Mouse (Mus musculus) liver, embryonic 16.5 days (tissue): ENCODE measurements at regions not wholly inside any gene's neighbourhood (a gene's known extent, or its start where the extent isn't known, plus 50 kb on each side); places are given as distances from the start of the nearest gene placed in this dataset.
A peak's percentile ranks its signal among the peaks of the same experiment; 100 is the strongest.

ENCODE experiments used
- ATAC-seq: fragments of 200-750 bp; cut with Nextera tagmentation; 2 replicates; pipeline ENCODE4 v1.8.0; 2017; ENCODE audit warnings: low read depth, mild to moderate bottlenecking, moderate number of reproducible peaks, moderate library complexity
- H3K27ac ChIP-seq: fragments of 300-500 bp; sonication (generic); 2 replicates; pipeline ENCODE4 v1.5.1; 2014; ENCODE audit warnings: mild to moderate bottlenecking, low read length
- H3K27me3 ChIP-seq: fragments of 300-500 bp; sonication (generic); 2 replicates; pipeline ENCODE4 v1.6.1; 2014; ENCODE audit warnings: low read depth, low read length, mixed read lengths; ENCODE audit not compliant: control insufficient read depth, insufficient read depth
- H3K36me3 ChIP-seq: fragments of 300-500 bp; sonication (generic); 2 replicates; pipeline ENCODE4 v1.6.1; 2014; ENCODE audit warnings: mild to moderate bottlenecking; ENCODE audit not compliant: control insufficient read depth, insufficient read depth
- H3K4me1 ChIP-seq: fragments of 300-500 bp; sonication (generic); 2 replicates; pipeline ENCODE4 v1.6.1; 2014; ENCODE audit warnings: low read depth, low read length, mixed read lengths; ENCODE audit not compliant: control insufficient read depth
- H3K4me2 ChIP-seq: fragments of 300-500 bp; sonication (generic); 2 replicates; pipeline ENCODE4 v1.6.1; 2014; ENCODE audit warnings: low read depth, low read length, mixed read lengths
- H3K4me3 ChIP-seq: fragments of 300-500 bp; sonication (generic); 2 replicates; pipeline ENCODE4 v1.5.1; 2014; ENCODE audit warnings: low read depth, mild to moderate bottlenecking, low read length
- H3K9ac ChIP-seq: fragments of 300-500 bp; sonication (generic); 2 replicates; pipeline ENCODE4 v1.6.1; 2014; ENCODE audit warnings: low read depth, low read length
- H3K9me3 ChIP-seq: fragments of 300-500 bp; sonication (generic); replicated peaks from 2 replicates; pipeline ENCODE4 v1.6.1; 2016; ENCODE audit warnings: low read length; ENCODE audit not compliant: control insufficient read depth
- WGBS: fragments of 180-500 bp; shearing (Covaris S2); extraction: QIAGEN DNeasy Blood & Tissue Kit; methylation state at CpG from one replicate; pipeline ENCODE4 v1.1.7; 2014; ENCODE audit not compliant: insufficient replicate concordance; 5-methylcytosine and 5-hydroxymethylcytosine counted together

DNA sequence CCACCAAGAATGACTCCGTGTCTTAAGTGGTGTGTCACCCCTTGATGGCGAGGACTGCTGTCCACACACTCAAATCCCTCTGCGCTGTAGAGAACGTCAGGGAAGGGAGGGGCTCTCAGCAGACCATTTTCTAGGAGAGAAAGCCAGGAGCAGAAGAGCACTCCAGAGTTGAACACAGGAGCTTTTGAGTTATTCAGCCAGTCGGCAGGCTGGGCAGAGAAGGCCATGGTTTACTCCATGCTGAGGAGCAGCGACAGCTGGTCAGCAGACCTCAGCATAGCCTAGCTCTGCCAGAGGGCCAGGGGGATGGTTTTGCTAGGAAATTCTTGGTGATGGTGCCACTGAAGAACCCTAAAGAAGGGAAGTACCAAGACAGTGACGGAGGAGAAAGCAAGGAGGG, 132.0 kb upstream of the Slc35f3 start:
- Histone ChIP-seq H3K27ac (no peak overlapping the region), H3K4me1 (no peaks in the 10 kb centered on the region), H3K4me2 (no peak overlapping the region), H3K9ac (no peak overlapping the region), H3K27me3 (no peaks in the 10 kb centered on the region), H3K36me3 (no peaks in the 10 kb centered on the region), H3K4me3 (no peak overlapping the region), H3K9me3 (no peaks in the 10 kb centered on the region)
- WGBS: 71% methylated on average over 7 of the region's 7 CpGs
- no peak for ATAC-seq

DNA sequence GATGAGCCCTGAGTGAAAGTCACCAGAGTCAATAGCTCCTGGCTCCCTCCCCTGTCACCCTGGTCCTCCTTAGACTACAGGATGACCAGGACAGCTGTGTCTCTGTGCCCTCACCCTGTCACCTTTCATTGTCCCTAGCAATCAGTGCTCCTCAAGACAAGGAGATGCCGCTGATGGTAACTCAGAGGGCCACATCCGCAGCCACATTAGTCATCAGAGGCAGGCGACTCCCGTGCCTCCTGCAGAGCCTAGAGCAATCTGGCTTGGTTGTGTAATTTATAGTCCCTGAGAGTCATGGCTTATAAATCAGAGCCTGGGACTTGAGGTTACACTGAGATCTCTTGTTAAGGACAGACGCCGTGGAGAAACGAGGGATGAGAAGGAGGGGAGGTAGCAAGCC, 123.9 kb upstream of the Slc35f3 start:
- WGBS: 53% methylated on average over 7 of the region's 7 CpGs
- ATAC-seq: no peak
- H3K9ac ChIP-seq: no peak overlapping the region

DNA sequence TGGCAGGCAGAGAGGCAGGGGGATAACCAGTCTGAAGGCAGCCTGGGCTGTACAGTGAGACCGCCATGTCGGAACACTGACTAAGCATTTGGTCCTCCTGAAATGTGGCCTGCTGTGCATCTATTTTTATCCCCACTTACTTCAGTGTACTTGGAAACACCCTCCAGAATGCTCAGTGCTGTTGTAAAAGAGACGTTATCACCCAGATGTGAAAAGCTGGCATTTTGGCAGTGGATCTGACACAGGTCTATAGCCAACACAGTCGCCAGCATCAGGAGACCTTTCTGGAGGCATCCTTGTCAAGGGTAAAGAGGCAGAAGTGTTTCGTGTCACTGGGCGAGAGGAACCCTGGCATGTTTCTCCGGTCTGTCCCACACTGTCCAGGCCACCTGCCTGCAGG, 122.1 kb upstream of the Slc35f3 start:
- no peak overlapping the region for H3K9ac ChIP-seq
- no peaks in the 10 kb centered on the region for H3K9me3 ChIP-seq
- no peak overlapping the region for H3K4me3 ChIP-seq
- no peak for ATAC-seq
- H3K27ac ChIP-seq: no peak overlapping the region
- no peak overlapping the region for H3K4me2 ChIP-seq
- H3K36me3 ChIP-seq: no peaks in the 10 kb centered on the region
- no peaks in the 10 kb centered on the region; the same call in 1 of the 2 replicates for H3K4me1 ChIP-seq
- H3K27me3 ChIP-seq: no peaks in the 10 kb centered on the region
- 74% methylated on average over 7 of the region's 7 CpGs for WGBS

More for the DNA sequence above, 123.9 kb upstream of the Slc35f3 start:
- no peak overlapping the region for H3K27ac ChIP-seq
- no peak overlapping the region for H3K4me2 ChIP-seq
- no peak overlapping the region for H3K4me3 ChIP-seq
- no peaks in the 10 kb centered on the region for H3K27me3 ChIP-seq
- no peaks in the 10 kb centered on the region for H3K36me3 ChIP-seq
- no peaks in the 10 kb centered on the region for H3K9me3 ChIP-seq
- no peaks in the 10 kb centered on the region; the same call in 1 of the 2 replicates for H3K4me1 ChIP-seq

DNA sequence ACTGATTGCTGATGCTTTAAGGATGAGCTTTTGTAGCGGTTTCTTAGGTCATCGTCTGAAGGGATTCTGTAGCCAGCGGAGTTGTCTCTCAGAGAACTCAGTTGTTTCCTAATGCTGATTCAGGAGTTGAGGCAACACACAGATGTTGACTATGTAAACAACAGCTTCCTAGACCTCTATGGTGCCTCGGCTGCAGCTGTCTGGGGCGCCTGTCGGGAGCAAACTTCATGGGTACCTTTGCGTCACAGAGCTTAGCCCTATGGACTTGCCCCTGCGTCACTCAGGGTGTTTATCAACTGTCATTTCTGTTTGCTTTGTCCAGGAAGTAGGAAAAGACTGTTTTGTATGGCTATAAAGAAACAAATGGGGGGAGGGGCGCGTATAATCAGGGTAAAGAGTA, 120.5 kb upstream of the Slc35f3 start:
- Histone ChIP-seq H3K27me3 (no peaks in the 10 kb centered on the region), H3K9me3 (no peaks in the 10 kb centered on the region), H3K4me2 (no peak overlapping the region), H3K4me3 (no peak overlapping the region), H3K9ac (no peak overlapping the region), H3K27ac (no peak overlapping the region), H3K4me1 (no peaks in the 10 kb centered on the region; the same call in 1 of the 2 replicates), H3K36me3 (no peaks in the 10 kb centered on the region)
- ATAC-seq: peak; percentile 51; the same call in 1 of the 2 replicates
- 49% methylated on average over 10 of the region's 10 CpGs for WGBS

GRCm38 (mm10) chr8:126188741-126189285, 109.5 kb upstream of the Slc35f3 start:
- H3K27me3 ChIP-seq: no peaks in the 10 kb centered on the region
- H3K9me3 ChIP-seq: no peaks in the 10 kb centered on the region
- no peak for ATAC-seq
- WGBS: 44% methylated on average over 5 of the region's 5 CpGs
- H3K4me1 ChIP-seq: no peaks in the 10 kb centered on the region
- no peak overlapping the region for H3K27ac ChIP-seq
- no peaks in the 10 kb centered on the region for H3K36me3 ChIP-seq
- H3K4me3 ChIP-seq: no peak overlapping the region
- no peak overlapping the region for H3K4me2 ChIP-seq
- no peak overlapping the region for H3K9ac ChIP-seq

DNA sequence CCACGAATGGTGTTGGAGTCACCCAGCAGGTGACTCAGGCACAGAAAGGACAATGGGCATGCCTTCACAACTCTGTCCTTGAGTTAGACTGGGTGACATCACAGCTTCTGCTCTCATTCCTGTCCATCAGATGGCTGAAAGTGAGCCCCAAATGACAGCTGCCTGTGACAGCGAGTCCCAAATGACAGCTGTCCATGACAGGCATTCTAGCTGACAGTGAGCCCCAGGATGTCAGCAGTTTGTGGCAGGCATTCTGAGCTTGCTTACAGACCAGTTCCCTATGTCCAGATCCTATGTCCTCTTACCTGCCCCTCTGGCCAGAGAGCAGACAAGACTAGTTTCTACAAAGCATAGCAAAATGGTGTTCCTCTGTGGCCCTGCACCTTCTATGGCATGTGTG, 102.7 kb upstream of the Slc35f3 start:
- Histone ChIP-seq H3K9ac (no peak overlapping the region), H3K36me3 (no peaks in the 10 kb centered on the region), H3K27me3 (no peaks in the 10 kb centered on the region), H3K4me2 (no peak overlapping the region), H3K4me1 (no peaks in the 10 kb centered on the region), H3K27ac (no peak overlapping the region), H3K9me3 (no peaks in the 10 kb centered on the region), H3K4me3 (no peak overlapping the region)
- ATAC-seq: no peak
- WGBS: 61% methylated on average over 2 of the region's 2 CpGs

- ATAC-seq: no peak
- H3K4me1 ChIP-seq: no peaks in the 10 kb centered on the region
- no peaks in the 10 kb centered on the region for H3K36me3 ChIP-seq
- H3K27me3 ChIP-seq: no peaks in the 10 kb centered on the region
- H3K9me3 ChIP-seq: no peaks in the 10 kb centered on the region
- no peak overlapping the region for H3K4me3 ChIP-seq
- H3K9ac ChIP-seq: no peak overlapping the region
- H3K27ac ChIP-seq: no peak overlapping the region
- no peak overlapping the region for H3K4me2 ChIP-seq
- WGBS: 68% methylated on average over 8 of the region's 8 CpGs
These were observed 87.8 kb upstream of the Slc35f3 start for GRCm38 (mm10) chr8:126210561-126210960.

DNA sequence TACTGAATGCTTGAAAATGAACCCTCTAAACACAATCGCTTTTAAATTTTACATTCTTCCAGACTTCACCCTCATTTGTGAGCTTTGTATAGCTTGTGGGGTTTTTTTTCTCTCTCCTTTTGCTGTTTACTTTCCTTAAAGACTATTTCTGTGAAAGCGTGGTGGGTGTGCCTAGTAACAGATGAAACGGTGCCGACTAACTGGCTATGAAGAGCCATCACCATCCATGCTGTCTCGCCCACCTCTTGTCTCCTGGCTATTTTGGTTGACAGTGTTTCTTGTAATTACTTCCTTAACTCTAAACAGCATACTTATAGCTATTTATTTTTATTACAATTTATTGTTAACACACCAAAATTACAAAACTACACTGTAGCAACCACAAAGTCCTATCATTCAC, 85.6 kb upstream of the Slc35f3 start:
- Histone ChIP-seq H3K36me3 (no peaks in the 10 kb centered on the region), H3K4me3 (no peak overlapping the region), H3K9me3 (no peaks in the 10 kb centered on the region), H3K27ac (no peak overlapping the region), H3K9ac (no peak overlapping the region), H3K27me3 (no peaks in the 10 kb centered on the region), H3K4me1 (no peaks in the 10 kb centered on the region), H3K4me2 (no peak overlapping the region)
- 63% methylated on average over 5 of the region's 5 CpGs for WGBS
- no peak for ATAC-seq

DNA sequence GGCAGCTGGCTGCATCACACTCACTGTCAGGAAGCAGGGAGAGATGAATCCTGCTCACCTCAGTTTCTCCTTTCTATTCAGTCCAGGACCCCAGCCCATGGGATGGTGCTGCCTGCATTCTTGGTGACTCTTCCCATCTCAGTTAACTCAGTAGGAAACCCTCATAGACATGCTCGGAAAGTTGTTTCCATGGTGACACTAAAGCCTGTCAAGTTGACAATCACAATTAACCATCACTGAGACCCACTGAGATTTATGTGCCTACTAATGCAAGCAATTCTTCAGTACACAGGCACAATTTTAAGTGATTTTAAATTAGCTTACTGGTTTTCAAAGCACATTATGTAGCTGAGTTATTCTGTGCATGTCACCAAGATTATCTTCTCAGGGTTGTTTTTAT, 83.8 kb upstream of the Slc35f3 start:
- ATAC-seq: no peak
- Histone ChIP-seq H3K27me3 (no peaks in the 10 kb centered on the region), H3K9ac (no peak overlapping the region), H3K4me2 (no peak overlapping the region), H3K36me3 (no peaks in the 10 kb centered on the region), H3K9me3 (no peaks in the 10 kb centered on the region), H3K27ac (no peak overlapping the region), H3K4me1 (no peaks in the 10 kb centered on the region), H3K4me3 (no peak overlapping the region)
- 43% methylated on average over 1 of the region's 1 CpGs for WGBS
